Mouse (Mus musculus): ENCODE data around the gene Cytl1. TPM values are rescaled to one million over a fixed set of nuclear protein-coding genes. Genes with fewer than 3 reads are reported as not detected.
A peak's percentile ranks its signal among the peaks of the same experiment; 100 is the strongest.

Cytl1 gene
- polyA plus RNA-seq (2016; fragmentation: Nextera tagmentation; extraction: Ambion mirVana): 0.70 and 0.98 TPM in 2 replicates

DNA sequence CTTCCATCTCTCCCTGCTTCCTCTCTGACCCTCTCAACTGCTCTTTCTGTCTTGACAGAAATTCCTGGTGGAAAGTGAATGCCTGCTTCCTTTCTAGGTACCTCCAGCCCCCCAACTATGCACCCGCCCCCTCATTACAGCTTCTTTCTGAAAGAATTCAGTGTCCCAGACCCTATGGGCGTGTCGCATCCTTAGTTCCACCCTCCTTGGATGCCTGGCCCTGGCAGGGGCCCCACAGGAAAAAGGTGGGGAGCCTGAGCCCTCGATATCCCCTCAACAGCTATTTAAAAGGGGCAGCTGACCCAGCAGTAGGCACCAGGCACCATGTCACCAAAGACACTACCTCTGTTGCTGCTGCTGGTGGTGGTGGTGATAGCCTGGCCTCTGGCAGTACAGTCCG is at the start of gene Cytl1:
Gene Cytl1 (plus strand): TSS at position 296 of the 400 bp plus-strand sequence.
- WGBS: 33% methylated on average over 5 of the region's 5 CpGs
- H3K4me1 ChIP-seq: peaks cover 9% of the 10 kb centered on the region
- no peaks in the 10 kb centered on the region for H3K27me3 ChIP-seq (ENCODE audit: poor library complexity, severe bottlenecking)
- no peak within 1 kb of the TSS for H3K4me3 ChIP-seq
- H3K36me3 ChIP-seq (replicated peaks): no peaks in the 10 kb centered on the region
- H3K9me3 ChIP-seq: peaks cover 8% of the 10 kb centered on the region; the same call in 1 of the 2 replicates
- 0 out of 2 replicates have a peak within 1 kb of the TSS, but pooled peaks have one; percentile 20 for H3K27ac ChIP-seq
- DNase-seq (ENCODE audit: extremely low spot score, low spot score): no peak

DNA sequence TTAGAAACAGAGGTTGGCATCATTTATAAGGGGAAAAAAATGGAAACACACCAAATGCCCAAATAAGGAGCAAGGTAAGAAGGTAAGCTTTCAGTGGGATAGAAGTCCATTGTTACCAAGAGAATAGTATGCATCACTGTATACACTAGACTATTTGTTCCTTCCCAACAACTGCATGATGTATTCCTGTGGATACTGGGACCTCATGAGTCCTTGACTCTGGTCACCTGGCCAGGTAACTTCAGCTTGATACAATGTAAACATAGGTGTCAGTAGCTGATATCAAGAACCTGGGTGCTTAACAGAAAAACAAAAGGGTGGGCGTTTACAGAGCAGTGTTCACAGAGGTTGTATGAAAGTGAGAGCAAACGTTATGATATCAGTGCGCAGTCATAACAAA is 42.6 kb upstream of the Cytl1 start:
- no peaks in the 10 kb centered on the region for H3K36me3 ChIP-seq (replicated peaks)
- H3K9me3 ChIP-seq: no peaks in the 10 kb centered on the region; the same call in 1 of the 2 replicates
- no peak overlapping the region for H3K27ac ChIP-seq
- WGBS: 93% methylated on average over 3 of the region's 3 CpGs
- no peak overlapping the region for H3K4me3 ChIP-seq
- peaks cover 12% of the 10 kb centered on the region for H3K4me1 ChIP-seq
- H3K27me3 ChIP-seq (ENCODE audit: poor library complexity, severe bottlenecking): peaks cover 4% of the 10 kb centered on the region; the same call in 1 of the 2 replicates
- DNase-seq (ENCODE audit: extremely low spot score, low spot score): no peak

DNA sequence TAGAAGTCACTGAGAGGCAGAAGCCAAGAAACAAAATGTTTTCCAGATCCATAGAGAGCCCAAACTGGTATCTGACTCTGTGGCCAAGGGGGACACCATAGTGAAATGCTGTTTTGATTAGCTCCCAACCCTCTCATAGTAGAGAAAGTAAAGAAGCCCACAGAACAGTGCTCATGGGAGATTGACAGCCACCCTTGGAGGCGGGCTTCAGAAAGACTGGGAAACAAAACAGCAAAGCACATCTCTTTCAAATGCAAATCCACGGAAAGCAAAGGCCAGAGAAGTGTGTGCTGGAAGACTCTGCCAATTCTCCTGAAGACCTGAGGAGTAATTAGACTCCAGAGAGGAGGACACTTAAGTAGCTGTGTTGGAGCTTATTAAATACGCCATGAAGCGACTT is 39.5 kb upstream of the Cytl1 start:
- Histone ChIP-seq H3K36me3 (replicated peaks) (no peaks in the 10 kb centered on the region), H3K4me3 (no peak overlapping the region), H3K27ac (no peak overlapping the region), H3K27me3 (ENCODE audit: poor library complexity, severe bottlenecking) (peaks cover 4% of the 10 kb centered on the region; the same call in 1 of the 2 replicates), H3K9me3 (no peaks in the 10 kb centered on the region; the same call in 1 of the 2 replicates), H3K4me1 (peaks cover 12% of the 10 kb centered on the region)
- WGBS: 31% methylated on average over 4 of the region's 4 CpGs
- no peak for DNase-seq (ENCODE audit: extremely low spot score, low spot score)

DNA sequence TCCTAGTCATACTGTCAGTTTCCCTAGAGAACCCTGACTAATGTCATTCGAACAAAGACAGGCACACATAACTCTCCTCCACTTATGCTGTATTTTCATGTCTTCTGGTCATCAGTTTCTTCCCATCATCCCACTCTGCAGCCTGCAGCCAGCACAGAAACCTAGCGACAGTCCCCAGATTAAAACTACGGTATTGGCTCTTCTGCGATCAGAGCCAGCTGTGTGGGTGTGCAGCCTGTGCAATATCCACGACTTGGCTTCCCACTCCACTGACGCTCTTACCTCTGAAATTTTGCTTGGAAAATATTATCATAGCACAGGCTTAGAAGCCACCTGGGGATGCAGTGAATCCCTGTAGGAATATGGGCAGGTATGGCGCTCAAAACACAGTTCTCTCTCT is 38.0 kb upstream of the Cytl1 start:
- Histone ChIP-seq H3K27me3 (ENCODE audit: poor library complexity, severe bottlenecking) (peaks cover 4% of the 10 kb centered on the region; the same call in 1 of the 2 replicates), H3K27ac (no peak overlapping the region), H3K9me3 (no peaks in the 10 kb centered on the region), H3K36me3 (replicated peaks) (no peaks in the 10 kb centered on the region), H3K4me1 (peaks cover 12% of the 10 kb centered on the region), H3K4me3 (no peak overlapping the region)
- DNase-seq (ENCODE audit: extremely low spot score, low spot score): no peak
- 92% methylated on average over 7 of the region's 7 CpGs for WGBS

DNA sequence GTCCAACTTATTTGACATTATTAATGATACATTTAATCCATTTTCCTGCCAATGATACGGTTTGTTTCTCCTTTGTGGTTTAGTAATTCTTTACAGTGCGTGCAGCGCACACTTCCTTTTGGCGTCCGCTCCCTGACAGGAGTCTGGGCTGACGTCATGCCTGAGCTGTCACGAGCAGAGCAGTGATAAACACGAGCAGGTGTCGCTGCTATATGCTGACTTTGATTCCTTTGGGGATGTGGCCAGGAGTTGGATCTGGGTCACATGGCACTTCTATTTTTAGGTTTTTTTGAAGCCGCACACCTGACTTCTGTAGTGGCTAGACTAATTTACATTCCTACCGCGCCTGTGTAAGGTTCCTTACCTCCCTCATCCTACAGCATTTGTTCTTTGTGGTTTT is 35.6 kb upstream of the Cytl1 start:
- Histone ChIP-seq H3K4me3 (no peak overlapping the region), H3K27ac (no peak overlapping the region), H3K4me1 (peaks cover 12% of the 10 kb centered on the region), H3K9me3 (no peaks in the 10 kb centered on the region), H3K27me3 (ENCODE audit: poor library complexity, severe bottlenecking) (peaks cover 4% of the 10 kb centered on the region; the same call in 1 of the 2 replicates), H3K36me3 (replicated peaks) (no peaks in the 10 kb centered on the region)
- DNase-seq (ENCODE audit: extremely low spot score, low spot score): no peak
- WGBS: 92% methylated on average over 12 of the region's 12 CpGs

DNA sequence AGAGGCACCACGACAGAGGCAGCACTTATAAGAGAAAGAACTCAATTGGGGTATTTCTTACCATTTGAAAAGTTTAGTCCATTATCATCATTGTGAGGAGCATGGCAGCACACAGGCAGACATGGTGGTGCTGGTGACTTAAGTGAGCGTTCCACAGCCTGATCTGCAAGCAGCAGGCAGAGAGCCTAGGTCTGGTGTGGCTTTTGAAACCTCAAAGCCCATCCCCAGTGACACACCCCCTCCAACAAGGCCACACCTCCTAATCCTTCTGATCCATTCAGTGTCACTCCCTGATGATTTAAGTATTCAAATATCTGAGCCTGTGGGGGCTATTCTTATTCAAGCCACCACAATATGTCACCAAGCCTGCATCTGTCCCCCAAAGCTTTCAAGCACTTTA is 30.4 kb upstream of the Cytl1 start:
- H3K4me3 ChIP-seq: no peak overlapping the region
- H3K27ac ChIP-seq: no peak overlapping the region
- no peaks in the 10 kb centered on the region for H3K36me3 ChIP-seq (replicated peaks)
- 77% methylated on average over 2 of the region's 2 CpGs for WGBS
- no peak for DNase-seq (ENCODE audit: extremely low spot score, low spot score)
- peaks cover 6% of the 10 kb centered on the region; the same call in 1 of the 2 replicates for H3K9me3 ChIP-seq
- H3K4me1 ChIP-seq: no peaks in the 10 kb centered on the region
- H3K27me3 ChIP-seq (ENCODE audit: poor library complexity, severe bottlenecking): no peaks in the 10 kb centered on the region

DNA sequence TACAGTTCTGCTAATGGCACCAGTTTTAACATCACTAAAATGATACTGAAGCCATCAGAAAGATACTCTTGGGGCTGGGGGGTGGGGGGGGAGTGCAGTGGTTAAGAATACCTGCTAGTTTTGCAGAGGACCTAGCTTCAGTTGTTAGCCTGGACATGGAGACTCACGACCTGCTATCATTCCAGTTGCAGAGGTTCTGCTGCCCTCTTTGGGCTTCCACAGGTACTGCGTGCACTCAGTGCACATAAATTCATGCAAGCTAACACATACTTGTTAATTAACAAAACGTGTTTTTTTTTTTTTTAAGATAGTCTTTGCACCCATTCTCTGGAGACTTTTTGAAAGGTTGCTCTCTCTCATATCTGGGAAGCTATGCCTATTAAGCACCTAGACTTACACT is 27.2 kb upstream of the Cytl1 start:
- no peaks in the 10 kb centered on the region for H3K4me1 ChIP-seq
- peaks cover 6% of the 10 kb centered on the region; the same call in 1 of the 2 replicates for H3K9me3 ChIP-seq
- H3K27me3 ChIP-seq (ENCODE audit: poor library complexity, severe bottlenecking): no peaks in the 10 kb centered on the region
- no peak overlapping the region for H3K27ac ChIP-seq
- no peak for DNase-seq (ENCODE audit: extremely low spot score, low spot score)
- H3K36me3 ChIP-seq (replicated peaks): no peaks in the 10 kb centered on the region
- H3K4me3 ChIP-seq: no peak overlapping the region
- WGBS: 77% methylated on average over 3 of the region's 3 CpGs

DNA sequence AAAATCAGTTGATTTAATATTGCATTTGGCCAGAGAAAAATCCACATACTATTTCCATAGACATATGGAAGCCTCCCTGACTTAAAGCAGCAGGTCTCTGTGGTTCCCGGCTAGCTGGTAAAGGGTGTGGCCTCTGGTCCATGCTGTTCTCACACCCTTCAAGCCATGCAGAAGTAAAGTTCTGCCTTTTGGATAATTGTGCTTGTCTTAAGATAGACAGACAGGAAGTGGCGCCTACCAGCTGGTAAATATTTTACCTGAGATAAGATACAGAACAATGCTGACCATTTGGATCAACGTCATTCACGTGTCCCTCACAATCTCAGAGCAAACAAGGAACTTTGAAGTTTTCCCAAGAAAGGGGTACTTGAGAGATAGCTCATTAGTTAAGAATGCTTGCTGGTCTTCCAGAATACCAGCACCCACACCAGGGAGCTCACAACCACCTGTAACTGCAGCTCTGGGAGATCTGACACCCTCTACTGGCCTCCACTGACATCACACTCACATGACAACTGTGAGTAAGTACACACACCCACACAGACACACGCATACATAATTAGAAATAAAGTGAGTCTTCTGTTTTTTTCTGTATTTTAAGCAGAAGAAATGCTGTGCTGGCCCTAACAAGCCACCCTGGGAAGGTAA is 25.9 kb upstream of the Cytl1 start:
- Histone ChIP-seq H3K27me3 (ENCODE audit: poor library complexity, severe bottlenecking) (no peaks in the 10 kb centered on the region), H3K4me1 (no peaks in the 10 kb centered on the region), H3K9me3 (peaks cover 6% of the 10 kb centered on the region; the same call in 1 of the 2 replicates), H3K27ac (no peak overlapping the region), H3K4me3 (no peak overlapping the region), H3K36me3 (replicated peaks) (no peaks in the 10 kb centered on the region)
- no peak for DNase-seq (ENCODE audit: extremely low spot score, low spot score)
- WGBS: 87% methylated on average over 5 of the region's 5 CpGs

DNA sequence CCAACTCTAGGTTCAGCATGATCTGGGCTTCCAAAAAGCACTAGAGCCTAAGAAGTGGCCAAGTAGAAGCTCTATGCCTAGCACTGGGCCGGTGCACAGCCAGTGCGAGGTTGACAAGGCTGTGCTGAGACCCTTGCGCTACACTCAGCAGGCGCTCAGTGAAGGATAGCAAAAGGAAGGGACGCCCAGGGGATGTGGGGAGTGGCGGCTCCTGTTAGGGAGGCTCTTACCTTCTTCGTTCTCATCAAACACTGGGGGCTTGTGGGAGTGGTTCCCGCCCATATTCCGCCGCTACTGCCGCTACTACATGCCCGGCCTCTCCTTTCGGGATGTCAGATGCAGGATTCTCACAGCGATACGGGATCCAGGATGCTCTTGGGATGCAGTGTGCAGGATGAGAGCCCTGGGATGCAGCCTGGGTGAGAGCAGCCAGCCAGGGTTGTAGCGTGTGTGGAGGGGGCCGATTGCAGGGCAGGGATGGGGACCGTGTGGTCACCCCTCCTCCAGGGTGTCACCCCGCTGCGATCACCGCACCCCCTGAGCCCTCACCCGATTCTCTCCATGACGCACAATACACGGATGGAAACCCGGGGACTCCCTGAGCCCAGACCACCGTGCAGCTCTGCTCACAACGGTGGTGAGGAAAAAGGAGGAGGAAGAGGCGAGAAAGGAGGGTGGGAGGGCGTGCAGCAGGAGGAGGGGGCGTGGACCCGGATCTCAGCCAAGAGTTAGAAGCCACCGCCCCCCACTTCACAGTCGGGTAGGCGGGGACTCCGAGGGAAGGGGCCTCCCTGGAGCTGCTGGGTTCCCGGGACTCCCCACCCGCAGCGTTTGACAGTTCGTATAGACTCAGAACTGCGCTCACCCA is 18.6 kb upstream of the Cytl1 start, which contains the start of gene Stk32b:
Gene Stk32b (minus strand): TSS at position 667 of the 868 bp plus-strand sequence.
- Histone ChIP-seq H3K27ac (peak within 1 kb of the TSS; percentile 27), H3K27me3 (ENCODE audit: poor library complexity, severe bottlenecking) (peaks cover 55% of the 10 kb centered on the region), H3K36me3 (replicated peaks) (no peaks in the 10 kb centered on the region), H3K4me1 (peaks cover 20% of the 10 kb centered on the region), H3K4me3 (peak within 1 kb of the TSS; percentile 59), H3K9me3 (no peaks in the 10 kb centered on the region)
- WGBS: under 1% methylated on average over 40 of the region's 40 CpGs
- peak; percentile 64 for DNase-seq (ENCODE audit: extremely low spot score, low spot score)

DNA sequence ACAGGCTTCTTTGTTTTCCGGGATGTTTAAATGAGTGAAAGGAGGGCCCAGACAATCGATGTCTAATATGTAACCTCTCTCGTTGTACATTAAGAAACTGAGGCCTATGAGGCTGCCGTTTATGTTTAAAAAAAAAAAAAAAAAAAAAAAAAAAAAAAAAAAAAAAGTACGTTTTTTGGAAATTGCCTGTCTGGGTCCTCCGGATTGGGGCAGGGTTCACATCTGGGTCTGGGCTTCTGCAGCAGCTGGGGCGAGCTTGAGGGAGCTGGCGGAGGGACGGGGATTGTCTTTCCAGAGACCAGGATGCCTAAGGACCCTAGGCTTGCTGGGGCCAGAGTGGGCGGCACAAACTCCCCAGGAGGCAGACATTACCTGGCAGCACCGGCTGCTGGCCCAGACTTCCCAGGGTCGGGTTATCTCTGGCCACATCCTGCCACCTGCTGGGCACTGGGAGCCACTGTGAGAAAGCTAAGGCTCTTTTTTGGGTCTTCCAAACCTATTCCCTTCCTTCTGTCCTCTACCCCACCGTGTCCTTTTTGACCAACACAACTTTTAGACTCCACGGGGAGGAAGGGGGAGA is 17.8 kb upstream of the Cytl1 start:
- H3K27me3 ChIP-seq (ENCODE audit: poor library complexity, severe bottlenecking): peaks cover 55% of the 10 kb centered on the region

DNA sequence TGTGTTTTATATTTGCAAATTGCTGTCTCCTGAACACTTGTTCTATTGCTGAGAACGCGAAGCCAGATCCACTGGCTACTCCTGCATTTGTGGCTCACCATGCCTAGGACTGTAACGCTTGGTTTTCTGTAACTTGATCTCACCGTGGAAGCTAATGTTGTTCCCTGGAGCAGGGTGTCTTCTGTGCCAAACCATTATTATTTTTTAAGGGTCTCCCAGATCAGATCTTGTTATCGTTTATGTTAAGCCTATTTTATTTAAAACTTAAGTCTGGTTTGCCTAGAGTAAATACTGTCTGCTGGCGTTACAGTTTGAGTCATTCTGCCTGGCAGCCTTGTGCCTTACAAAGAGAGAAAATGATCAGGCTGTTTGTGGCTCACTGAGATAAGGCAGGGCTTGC is 14.6 kb upstream of the Cytl1 start:
- peaks cover 46% of the 10 kb centered on the region for H3K27me3 ChIP-seq (ENCODE audit: poor library complexity, severe bottlenecking)
- peaks cover 20% of the 10 kb centered on the region for H3K4me1 ChIP-seq
- H3K36me3 ChIP-seq (replicated peaks): no peaks in the 10 kb centered on the region
- no peak overlapping the region for H3K27ac ChIP-seq
- H3K9me3 ChIP-seq: no peaks in the 10 kb centered on the region
- H3K4me3 ChIP-seq: no peak overlapping the region
- WGBS: 52% methylated on average over 6 of the region's 6 CpGs
- no peak for DNase-seq (ENCODE audit: extremely low spot score, low spot score)

More for the DNA sequence above, 17.8 kb upstream of the Cytl1 start:
- Histone ChIP-seq H3K9me3 (no peaks in the 10 kb centered on the region), H3K27ac (no peak overlapping the region), H3K36me3 (replicated peaks) (no peaks in the 10 kb centered on the region), H3K4me3 (peak overlapping the region; percentile 59), H3K4me1 (peaks cover 20% of the 10 kb centered on the region)
- WGBS: 0% methylated on average over 14 of the region's 14 CpGs
- peak; percentile 69 for DNase-seq (ENCODE audit: extremely low spot score, low spot score)

DNA sequence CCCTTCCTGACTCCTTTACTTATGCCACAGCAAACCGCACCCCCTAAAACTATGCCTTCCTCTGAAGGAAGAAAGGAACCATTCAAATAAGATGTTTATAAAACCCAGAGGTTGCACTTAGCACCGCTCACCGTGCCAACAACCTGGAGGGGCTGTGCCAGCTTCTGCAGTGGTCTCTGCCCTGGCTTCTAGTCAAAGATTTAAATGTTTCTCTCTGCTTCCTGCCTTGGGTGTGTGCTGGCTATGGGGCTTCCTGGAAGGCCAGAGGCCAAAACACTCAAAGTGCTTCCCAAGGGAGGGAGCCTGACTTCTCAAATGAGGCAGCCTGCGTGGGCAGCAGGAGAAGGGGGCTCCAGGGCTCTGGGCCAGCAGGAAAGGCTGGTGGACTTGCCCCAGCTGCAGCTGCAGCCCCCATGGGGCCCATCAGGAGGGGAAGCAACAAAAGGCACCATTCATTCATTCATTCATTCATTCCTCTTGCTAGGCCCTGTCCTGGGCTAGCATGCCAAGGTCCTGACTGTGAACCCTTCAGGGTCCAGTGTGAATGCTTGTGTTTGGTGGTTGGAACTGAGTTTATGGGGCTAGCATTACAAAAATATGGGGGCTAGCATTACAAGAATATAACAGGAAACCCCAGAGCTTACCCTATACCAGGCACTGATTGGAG is 10.0 kb upstream of the Cytl1 start:
- Histone ChIP-seq H3K27ac (no peak overlapping the region), H3K9me3 (no peaks in the 10 kb centered on the region), H3K4me3 (no peak overlapping the region), H3K4me1 (peaks cover 3% of the 10 kb centered on the region; the same call in 1 of the 2 replicates), H3K27me3 (ENCODE audit: poor library complexity, severe bottlenecking) (0 out of 2 replicates have a peak, but pooled peaks cover 1% of the 10 kb centered on the region), H3K36me3 (replicated peaks) (no peaks in the 10 kb centered on the region)
- WGBS: 70% methylated on average over 4 of the region's 4 CpGs
- no peak for DNase-seq (ENCODE audit: extremely low spot score, low spot score)
